Mouse (Mus musculus): ENCODE results near the gene Lama2.

- TF ChIP-seq CTCF (IDR thresholded peaks at IDR 0.05; ENCODE audit: borderline replicate concordance, control insufficient read depth, extremely low read depth, insufficient read depth, low read length, poor library complexity) (no peak), POLR2A (IDR thresholded peaks at IDR 0.05; ENCODE audit: control insufficient read depth, extremely low read depth, insufficient read depth, low read length, poor library complexity) (no peak)
These were observed 384.8 kb downstream of the Lama2 start for GRCm38 (mm10) chr10:27234755-27235154.
